Mouse (Mus musculus): Measurements from ENCODE around the gene Btla.
A peak's percentile ranks its signal among the peaks of the same experiment; 100 is the strongest.

The Btla gene

GRCm38 (mm10) chr16:45223648-45224388, at the start of gene Btla:
Gene Btla (plus strand): TSS chr16:45224315.
- ATAC-seq (ENCODE audit: low TSS enrichment) = no peak

GRCm38 (mm10) chr16:45178552-45178951, 45.6 kb upstream of the Btla start:
- no peak for ATAC-seq (ENCODE audit: low TSS enrichment)

- ATAC-seq (ENCODE audit: low TSS enrichment) = no peak
Observed at GRCm38 (mm10) chr16:45181824-45182223, 42.3 kb upstream of the Btla start.

GRCm38 (mm10) chr16:45192613-45193012, 31.5 kb upstream of the Btla start:
- ATAC-seq (ENCODE audit: low TSS enrichment) = peak; percentile 69

GRCm38 (mm10) chr16:45196816-45197215, 27.3 kb upstream of the Btla start:
- peak; percentile 92 for ATAC-seq (ENCODE audit: low TSS enrichment)

- ATAC-seq (ENCODE audit: low TSS enrichment) = no peak
Observed at GRCm38 (mm10) chr16:45201395-45201794, 22.7 kb upstream of the Btla start.

GRCm38 (mm10) chr16:45204438-45204837, 19.7 kb upstream of the Btla start:
- no peak for ATAC-seq (ENCODE audit: low TSS enrichment)

GRCm38 (mm10) chr16:45204859-45205670, 19.1 kb upstream of the Btla start:
- no peak for ATAC-seq (ENCODE audit: low TSS enrichment)

- ATAC-seq (ENCODE audit: low TSS enrichment) = no peak
Observed at GRCm38 (mm10) chr16:45222016-45222415, 2.1 kb upstream of the Btla start.

GRCm38 (mm10) chr16:45222771-45223170, 1.3 kb upstream of the Btla start:
- ATAC-seq (ENCODE audit: low TSS enrichment) = no peak

- ATAC-seq (ENCODE audit: low TSS enrichment) = no peak
Observed at GRCm38 (mm10) chr16:45224431-45225008, 405 bp downstream of the Btla start.

GRCm38 (mm10) chr16:45227002-45227401, 2.9 kb downstream of the Btla start:
- ATAC-seq (ENCODE audit: low TSS enrichment) = no peak

GRCm38 (mm10) chr16:45231296-45231695, 7.2 kb downstream of the Btla start:
- no peak for ATAC-seq (ENCODE audit: low TSS enrichment)

GRCm38 (mm10) chr16:45233007-45233406, 8.9 kb downstream of the Btla start:
- no peak for ATAC-seq (ENCODE audit: low TSS enrichment)

GRCm38 (mm10) chr16:45242700-45243099, 18.6 kb downstream of the Btla start:
- no peak for ATAC-seq (ENCODE audit: low TSS enrichment)

GRCm38 (mm10) chr16:45244930-45245472, 20.9 kb downstream of the Btla start:
- ATAC-seq (ENCODE audit: low TSS enrichment) = peak; percentile 69

GRCm38 (mm10) chr16:45249761-45250160, 25.6 kb downstream of the Btla start:
- no peak for ATAC-seq (ENCODE audit: low TSS enrichment)

GRCm38 (mm10) chr16:45250317-45250716, 26.2 kb downstream of the Btla start:
- peak; percentile 45 for ATAC-seq (ENCODE audit: low TSS enrichment)

- ATAC-seq (ENCODE audit: low TSS enrichment) = peak; percentile 62
Observed at GRCm38 (mm10) chr16:45251773-45252413, 27.8 kb downstream of the Btla start.

- ATAC-seq (ENCODE audit: low TSS enrichment) = no peak
Observed at GRCm38 (mm10) chr16:45255183-45255861, 31.2 kb downstream of the Btla start.

GRCm38 (mm10) chr16:45256895-45257294, 32.8 kb downstream of the Btla start:
- ATAC-seq (ENCODE audit: low TSS enrichment) = peak; percentile 92
